Mouse (Mus musculus): ENCODE data around the gene Pdzph1. TPM values are rescaled to one million over a fixed set of nuclear protein-coding genes. Genes with fewer than 3 reads are reported as not detected.

Pdzph1 gene
- polyA plus RNA-seq, 1 experiment from 2014 or later, result 0.28 TPM

DNA sequence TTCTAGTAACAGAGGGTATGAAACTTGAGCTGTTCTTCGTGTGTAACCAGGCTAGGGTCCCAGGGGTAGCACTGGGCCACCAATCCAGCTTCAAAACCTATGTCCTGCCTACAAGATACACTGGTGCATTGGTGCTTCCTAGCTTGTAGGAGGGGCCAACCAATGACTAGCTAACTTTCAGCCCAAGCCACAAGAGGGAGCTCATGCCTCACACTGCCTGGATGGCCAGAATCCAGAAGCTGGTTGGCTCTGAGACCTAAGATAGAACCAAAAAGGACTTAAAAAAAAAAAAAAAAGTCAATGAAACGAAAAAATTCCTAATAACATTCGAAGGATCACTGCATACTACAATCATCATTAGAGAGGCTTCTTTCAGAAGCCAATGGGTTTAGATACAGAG lies 31.3 kb downstream of the Pdzph1 start:
- Histone ChIP-seq H3K27ac (no peak overlapping the region), H3K9me3 (replicated peaks) (no peaks in the 10 kb centered on the region), H3K9ac (no peak overlapping the region), H3K36me3 (no peaks in the 10 kb centered on the region), H3K4me3 (replicated peaks) (no peak overlapping the region), H3K4me1 (replicated peaks) (no peaks in the 10 kb centered on the region), H3K4me2 (no peak overlapping the region), H3K27me3 (no peaks in the 10 kb centered on the region)
- WGBS (ENCODE audit: insufficient replicate concordance), result 15% methylated on average over 3 of the region's 3 CpGs
- peak; percentile 70 for ATAC-seq (ENCODE audit: low read depth)
- peak; percentile 32 for DNase-seq

DNA sequence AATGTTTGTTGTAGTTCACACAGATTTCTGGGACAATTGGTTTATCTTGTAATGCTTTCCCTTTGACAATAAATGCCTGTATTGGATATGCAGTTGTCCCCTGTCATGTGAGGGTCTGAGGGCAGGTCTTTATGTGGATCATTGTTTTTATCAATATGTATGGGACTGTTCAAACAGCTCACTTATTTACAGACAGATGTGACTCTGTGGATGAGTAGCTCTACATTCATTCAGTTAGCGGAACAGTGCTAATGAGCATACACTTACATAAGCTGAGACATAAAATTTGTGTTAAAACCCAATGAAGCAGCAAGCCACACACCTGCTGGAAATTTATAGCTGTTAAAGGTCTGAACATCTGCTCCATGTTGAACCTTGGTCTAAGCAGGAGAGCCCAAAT lies 34.1 kb downstream of the Pdzph1 start:
- no peak overlapping the region for H3K27ac ChIP-seq
- H3K4me2 ChIP-seq, result no peak overlapping the region
- no peak for DNase-seq
- no peaks in the 10 kb centered on the region for H3K9me3 ChIP-seq (replicated peaks)
- H3K36me3 ChIP-seq, result no peaks in the 10 kb centered on the region
- H3K9ac ChIP-seq, result no peak overlapping the region
- H3K27me3 ChIP-seq, result no peaks in the 10 kb centered on the region
- no peaks in the 10 kb centered on the region for H3K4me1 ChIP-seq (replicated peaks)
- no peak for ATAC-seq (ENCODE audit: low read depth)
- 82% methylated on average over 1 of the region's 1 CpGs for WGBS (ENCODE audit: insufficient replicate concordance)
- H3K4me3 ChIP-seq (replicated peaks), result no peak overlapping the region

- Histone ChIP-seq H3K36me3 (no peaks in the 10 kb centered on the region), H3K4me2 (no peak overlapping the region), H3K9me3 (replicated peaks) (no peaks in the 10 kb centered on the region), H3K27me3 (no peaks in the 10 kb centered on the region), H3K27ac (no peak overlapping the region), H3K9ac (no peak overlapping the region), H3K4me3 (replicated peaks) (no peak overlapping the region), H3K4me1 (replicated peaks) (0 out of 2 replicates have a peak, but pooled peaks cover 3% of the 10 kb centered on the region)
- ATAC-seq (ENCODE audit: low read depth) (no peak), DNase-seq (no peak)
- 65% methylated on average over 10 of the region's 10 CpGs for WGBS (ENCODE audit: insufficient replicate concordance)
These were observed 48.0 kb downstream of the Pdzph1 start for GRCm38 (mm10) chr17:58943015-58943822.

GRCm38 (mm10) chr17:58938598-58938997 lies 52.6 kb downstream of the Pdzph1 start:
- peaks cover 6% of the 10 kb centered on the region; the same call in 1 of the 2 replicates for H3K4me1 ChIP-seq (replicated peaks)
- no peak for DNase-seq
- 63% methylated on average over 1 of the region's 1 CpGs for WGBS (ENCODE audit: insufficient replicate concordance)
- no peak overlapping the region for H3K9ac ChIP-seq
- no peaks in the 10 kb centered on the region for H3K36me3 ChIP-seq
- no peaks in the 10 kb centered on the region for H3K9me3 ChIP-seq (replicated peaks)
- H3K4me3 ChIP-seq (replicated peaks), result no peak overlapping the region
- H3K27ac ChIP-seq, result no peak overlapping the region
- ATAC-seq (ENCODE audit: low read depth), result no peak
- H3K4me2 ChIP-seq, result no peak overlapping the region
- H3K27me3 ChIP-seq, result no peaks in the 10 kb centered on the region

DNA sequence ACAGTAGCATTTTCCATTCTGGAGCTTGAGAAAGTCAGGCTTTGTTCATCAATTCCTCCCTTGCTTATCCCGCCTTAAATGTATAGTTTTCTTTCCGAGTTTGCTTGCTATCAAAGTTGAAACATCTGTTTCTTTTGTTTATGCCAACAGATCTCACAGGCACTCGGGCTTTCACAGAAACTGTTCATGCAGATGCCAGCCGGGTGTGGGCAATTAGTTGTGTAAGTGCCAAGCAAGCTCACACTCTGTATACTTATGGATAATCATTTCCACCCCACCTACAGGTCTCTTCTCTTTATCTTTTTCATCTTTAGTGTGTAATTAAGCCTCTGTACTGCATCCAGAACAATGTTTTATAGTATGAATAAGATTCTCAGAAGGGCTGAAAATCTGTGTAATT lies 53.6 kb downstream of the Pdzph1 start:
- Histone ChIP-seq H3K9ac (no peak overlapping the region), H3K27ac (no peak overlapping the region), H3K27me3 (no peaks in the 10 kb centered on the region), H3K4me1 (replicated peaks) (peaks cover 11% of the 10 kb centered on the region), H3K9me3 (replicated peaks) (no peaks in the 10 kb centered on the region), H3K4me2 (no peak overlapping the region), H3K36me3 (no peaks in the 10 kb centered on the region), H3K4me3 (replicated peaks) (no peak overlapping the region)
- DNase-seq (no peak), ATAC-seq (ENCODE audit: low read depth) (peak; percentile 53; the same call in 1 of the 2 replicates)
- WGBS (ENCODE audit: insufficient replicate concordance), result 21% methylated on average over 4 of the region's 4 CpGs

- H3K27me3 ChIP-seq, result no peaks in the 10 kb centered on the region
- WGBS (ENCODE audit: insufficient replicate concordance), result 37% methylated on average over 1 of the region's 1 CpGs
- H3K27ac ChIP-seq, result no peak overlapping the region
- no peak overlapping the region for H3K4me2 ChIP-seq
- H3K4me3 ChIP-seq (replicated peaks), result no peak overlapping the region
- ATAC-seq (ENCODE audit: low read depth) (no peak), DNase-seq (no peak)
- H3K9me3 ChIP-seq (replicated peaks), result no peaks in the 10 kb centered on the region
- H3K4me1 ChIP-seq (replicated peaks), result peaks cover 19% of the 10 kb centered on the region
- H3K9ac ChIP-seq, result no peak overlapping the region
- H3K36me3 ChIP-seq, result no peaks in the 10 kb centered on the region
These were observed 58.2 kb downstream of the Pdzph1 start for GRCm38 (mm10) chr17:58932983-58933280.

DNA sequence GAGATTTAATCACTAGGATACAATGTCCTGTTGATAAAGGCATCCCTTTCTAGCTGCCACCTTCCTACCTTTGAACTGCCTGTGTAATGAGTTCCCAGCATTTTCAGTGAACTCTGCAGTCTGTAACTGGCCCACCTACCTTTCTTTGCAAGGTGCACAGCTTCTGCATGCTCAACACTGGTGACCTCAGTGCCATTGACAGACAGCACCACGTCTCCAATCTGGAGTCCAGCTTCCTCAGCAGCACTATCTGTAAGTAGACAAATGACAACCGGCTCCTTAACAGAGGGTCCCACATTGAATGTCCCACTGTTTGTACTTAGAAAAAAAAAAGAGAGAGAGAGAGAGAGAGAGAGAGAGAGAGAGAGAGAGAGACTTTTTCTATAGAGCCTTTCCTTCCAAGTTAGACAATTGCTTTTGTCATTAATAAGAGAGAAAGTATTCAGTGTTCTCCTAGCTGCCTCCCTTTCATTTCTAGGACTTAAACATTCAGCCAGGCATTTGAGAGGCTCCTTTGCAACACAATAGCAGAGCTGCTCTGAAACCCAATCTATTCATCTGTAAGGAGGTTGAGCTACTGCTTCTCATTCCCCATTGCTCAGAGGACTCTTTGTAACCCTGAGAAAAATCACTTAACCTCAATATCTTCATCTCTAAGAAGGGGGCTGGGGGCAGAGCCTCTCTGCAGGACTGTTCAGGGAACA lies 58.7 kb downstream of the Pdzph1 start:
- Histone ChIP-seq H3K36me3 (no peaks in the 10 kb centered on the region), H3K27ac (no peak overlapping the region), H3K9me3 (replicated peaks) (no peaks in the 10 kb centered on the region), H3K4me2 (no peak overlapping the region), H3K9ac (no peak overlapping the region), H3K4me1 (replicated peaks) (peaks cover 16% of the 10 kb centered on the region), H3K4me3 (replicated peaks) (no peak overlapping the region), H3K27me3 (no peaks in the 10 kb centered on the region)
- 8% methylated on average over 2 of the region's 2 CpGs for WGBS (ENCODE audit: insufficient replicate concordance)
- ATAC-seq (ENCODE audit: low read depth), result no peak
- DNase-seq, result no peak

DNA sequence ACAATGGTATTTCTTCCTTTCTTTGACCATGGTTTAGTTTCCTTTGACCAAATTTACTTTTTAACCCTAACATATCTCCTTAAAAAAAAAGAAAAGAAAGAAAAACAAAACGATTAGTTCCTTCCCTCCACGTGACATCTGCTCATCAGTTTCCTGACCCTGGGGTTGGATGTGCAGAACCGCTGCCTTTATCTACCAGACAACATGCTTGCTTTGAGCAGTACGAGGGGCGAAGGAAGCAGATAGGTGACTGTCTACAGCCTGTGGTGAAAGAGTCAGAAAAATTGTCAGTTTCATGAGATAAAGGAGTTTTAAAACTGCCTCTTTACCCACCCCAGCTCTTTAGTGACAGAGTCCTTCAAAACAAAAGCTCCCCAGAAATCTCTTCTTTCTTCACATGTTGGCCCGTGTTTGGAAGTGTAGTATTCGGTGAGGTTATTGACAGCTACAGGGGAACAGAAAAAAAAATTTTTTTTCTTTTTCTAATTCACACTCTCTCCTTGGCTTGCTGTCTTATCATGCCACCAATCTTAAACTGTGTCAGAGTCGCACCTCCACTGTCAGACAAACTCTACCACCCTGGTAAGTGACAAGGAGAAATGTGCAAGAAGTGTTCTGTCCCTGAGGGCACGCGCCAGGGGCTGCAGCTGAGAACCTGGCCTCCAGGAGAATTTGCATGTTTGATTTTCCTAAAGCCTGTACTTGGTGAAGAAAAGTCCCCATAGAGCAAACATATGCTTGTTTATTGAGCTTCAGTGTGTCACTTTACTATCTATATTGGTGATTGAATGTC lies 66.2 kb downstream of the Pdzph1 start:
- peaks cover 39% of the 10 kb centered on the region for H3K4me1 ChIP-seq (replicated peaks)
- DNase-seq (peak; percentile 67), ATAC-seq (ENCODE audit: low read depth) (peak; percentile 96)
- no peaks in the 10 kb centered on the region for H3K36me3 ChIP-seq
- peak overlapping the region; percentile 86 for H3K27ac ChIP-seq
- peak overlapping the region; percentile 13; the same call in 1 of the 2 replicates for H3K4me3 ChIP-seq (replicated peaks)
- no peaks in the 10 kb centered on the region for H3K27me3 ChIP-seq
- H3K4me2 ChIP-seq, result peak overlapping the region; percentile 51
- H3K9ac ChIP-seq, result peak overlapping the region; percentile 39; the same call in 1 of the 2 replicates
- 14% methylated on average over 10 of the region's 10 CpGs for WGBS (ENCODE audit: insufficient replicate concordance)
- no peaks in the 10 kb centered on the region for H3K9me3 ChIP-seq (replicated peaks)

DNA sequence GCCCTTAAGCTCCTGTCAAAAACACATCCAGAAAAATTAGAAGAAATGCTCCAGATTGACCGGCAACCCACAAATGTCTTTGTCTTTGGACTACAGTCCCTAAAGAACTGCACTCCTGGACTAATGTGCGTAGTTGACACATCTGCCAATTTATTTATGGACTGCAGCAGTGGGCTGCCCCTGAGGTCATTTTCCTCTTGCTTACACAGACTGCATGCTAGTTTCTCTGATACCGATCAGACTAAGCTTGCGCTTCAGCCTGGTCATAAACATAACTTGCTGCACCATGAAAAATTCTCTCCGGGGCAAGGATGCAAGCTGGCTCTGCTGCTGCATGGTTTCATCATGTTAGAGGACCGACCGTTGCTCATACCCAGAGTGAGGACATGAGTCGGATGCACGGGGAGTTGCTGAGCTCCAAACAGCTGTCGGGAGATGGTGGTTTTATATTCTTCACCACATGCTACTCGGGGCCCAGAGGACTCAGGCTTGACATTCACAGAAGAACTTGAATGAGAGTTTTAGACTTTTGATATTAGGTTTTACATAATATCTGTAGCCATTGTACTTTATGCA lies 67.2 kb downstream of the Pdzph1 start:
- ATAC-seq (ENCODE audit: low read depth) (peak; percentile 19; the same call in 1 of the 2 replicates), DNase-seq (no peak)
- H3K27ac ChIP-seq, result peak overlapping the region; percentile 86
- H3K9me3 ChIP-seq (replicated peaks), result no peaks in the 10 kb centered on the region
- 26% methylated on average over 11 of the region's 11 CpGs for WGBS (ENCODE audit: insufficient replicate concordance)
- peaks cover 39% of the 10 kb centered on the region for H3K4me1 ChIP-seq (replicated peaks)
- H3K36me3 ChIP-seq, result no peaks in the 10 kb centered on the region
- no peak overlapping the region for H3K9ac ChIP-seq
- peak overlapping the region; percentile 51 for H3K4me2 ChIP-seq
- H3K4me3 ChIP-seq (replicated peaks), result no peak overlapping the region
- no peaks in the 10 kb centered on the region for H3K27me3 ChIP-seq

- Histone ChIP-seq H3K36me3 (no peaks in the 10 kb centered on the region), H3K4me2 (no peak overlapping the region), H3K4me3 (replicated peaks) (no peak overlapping the region), H3K9ac (no peak overlapping the region), H3K9me3 (replicated peaks) (no peaks in the 10 kb centered on the region), H3K4me1 (replicated peaks) (peaks cover 39% of the 10 kb centered on the region), H3K27ac (0 out of 2 replicates have a peak overlapping the region, but pooled peaks have one; percentile 86), H3K27me3 (no peaks in the 10 kb centered on the region)
- no peak for DNase-seq
- no peak for ATAC-seq (ENCODE audit: low read depth)
- 53% methylated on average over 7 of the region's 7 CpGs for WGBS (ENCODE audit: insufficient replicate concordance)
These were observed 67.8 kb downstream of the Pdzph1 start for GRCm38 (mm10) chr17:58923316-58923866.

DNA sequence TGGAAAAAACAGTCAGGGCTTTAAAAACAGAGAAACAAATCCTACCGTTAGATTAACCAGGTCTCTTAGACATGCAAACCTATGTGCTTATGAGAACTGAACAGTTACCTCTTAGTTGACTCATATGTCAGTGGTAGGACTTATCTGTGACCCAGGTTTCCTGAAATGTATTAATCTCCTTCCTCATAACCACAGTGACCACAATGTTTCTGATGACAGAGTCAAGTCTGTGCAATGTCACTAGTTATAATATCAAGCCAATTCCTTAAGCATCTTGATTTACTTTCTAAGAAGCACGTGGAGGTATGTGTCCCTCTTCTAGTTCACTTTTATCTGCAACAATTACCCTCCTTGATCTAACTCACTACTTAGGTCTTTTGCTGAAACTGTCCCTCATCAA lies 68.4 kb downstream of the Pdzph1 start:
- Histone ChIP-seq H3K4me2 (no peak overlapping the region), H3K36me3 (no peaks in the 10 kb centered on the region), H3K27ac (no peak overlapping the region), H3K4me3 (replicated peaks) (no peak overlapping the region), H3K27me3 (no peaks in the 10 kb centered on the region), H3K9ac (no peak overlapping the region), H3K9me3 (replicated peaks) (no peaks in the 10 kb centered on the region), H3K4me1 (replicated peaks) (peaks cover 39% of the 10 kb centered on the region)
- 20% methylated on average over 2 of the region's 2 CpGs for WGBS (ENCODE audit: insufficient replicate concordance)
- peak; percentile 27 for ATAC-seq (ENCODE audit: low read depth)
- no peak for DNase-seq
